Mouse (Mus musculus): ENCODE data around the gene Ptch1. TPM values are rescaled to one million over a fixed set of nuclear protein-coding genes. Genes with fewer than 3 reads are reported as not detected.

Gene Ptch1
- total and polyA plus RNA-seq, 2 experiments from 2014 or later, result 7.9 to 27.8 TPM

GRCm38 (mm10) chr13:63534981-63535380, 38.4 kb downstream of the Ptch1 start:
- no peak overlapping the region for H3K9ac ChIP-seq (replicated peaks; ENCODE audit: low read length, poor library complexity, severe bottlenecking)
- no peak overlapping the region for H3K4me3 ChIP-seq (ENCODE audit: low read depth, low read length)
- no peak overlapping the region for H3K27ac ChIP-seq (ENCODE audit: low read depth, low read length)
- DNase-seq (ENCODE audit: low spot score) (no peak), ATAC-seq (ENCODE audit: low FRiP score) (no peak)
- H3K27me3 ChIP-seq (ENCODE audit: insufficient read depth, low read length), result no peaks in the 10 kb centered on the region
- H3K4me1 ChIP-seq (ENCODE audit: insufficient read depth, low read length), result no peaks in the 10 kb centered on the region
- WGBS, result 88% methylated on average over 4 of the region's 4 CpGs
- H3K4me2 ChIP-seq (ENCODE audit: low read depth, low read length, poor library complexity, severe bottlenecking), result no peak overlapping the region
- H3K9me3 ChIP-seq (ENCODE audit: low read length), result no peaks in the 10 kb centered on the region
- no peak for TF ChIP-seq CTCF (IDR thresholded peaks at IDR 0.05)
- peaks cover 76% of the 10 kb centered on the region for H3K36me3 ChIP-seq (ENCODE audit: insufficient read depth, low read length)

GRCm38 (mm10) chr13:63530857-63531256, 42.5 kb downstream of the Ptch1 start:
- Histone ChIP-seq H3K27me3 (ENCODE audit: insufficient read depth, low read length) (no peaks in the 10 kb centered on the region), H3K4me3 (ENCODE audit: low read depth, low read length) (no peak overlapping the region), H3K9ac (replicated peaks; ENCODE audit: low read length, poor library complexity, severe bottlenecking) (no peak overlapping the region), H3K4me1 (ENCODE audit: insufficient read depth, low read length) (no peaks in the 10 kb centered on the region), H3K36me3 (ENCODE audit: insufficient read depth, low read length) (peaks cover 59% of the 10 kb centered on the region), H3K4me2 (ENCODE audit: low read depth, low read length, poor library complexity, severe bottlenecking) (no peak overlapping the region), H3K9me3 (ENCODE audit: low read length) (no peaks in the 10 kb centered on the region), H3K27ac (ENCODE audit: low read depth, low read length) (no peak overlapping the region)
- no peak for ATAC-seq (ENCODE audit: low FRiP score)
- DNase-seq (ENCODE audit: low spot score), result no peak
- 78% methylated on average over 9 of the region's 9 CpGs for WGBS
- no peak for TF ChIP-seq CTCF (IDR thresholded peaks at IDR 0.05)

- ATAC-seq (ENCODE audit: low FRiP score) (no peak), DNase-seq (ENCODE audit: low spot score) (no peak)
- 44% methylated on average over 3 of the region's 3 CpGs for WGBS
- no peak overlapping the region for H3K4me3 ChIP-seq (ENCODE audit: low read depth, low read length)
- H3K27me3 ChIP-seq (ENCODE audit: insufficient read depth, low read length), result no peaks in the 10 kb centered on the region
- TF ChIP-seq CTCF (IDR thresholded peaks at IDR 0.05), result no peak
- H3K4me2 ChIP-seq (ENCODE audit: low read depth, low read length, poor library complexity, severe bottlenecking), result no peak overlapping the region
- no peaks in the 10 kb centered on the region for H3K4me1 ChIP-seq (ENCODE audit: insufficient read depth, low read length)
- H3K27ac ChIP-seq (ENCODE audit: low read depth, low read length), result no peak overlapping the region
- H3K36me3 ChIP-seq (ENCODE audit: insufficient read depth, low read length), result peaks cover 54% of the 10 kb centered on the region
- no peak overlapping the region for H3K9ac ChIP-seq (replicated peaks; ENCODE audit: low read length, poor library complexity, severe bottlenecking)
- no peaks in the 10 kb centered on the region for H3K9me3 ChIP-seq (ENCODE audit: low read length)
Measured at GRCm38 (mm10) chr13:63530371-63530764, 43.0 kb downstream of the Ptch1 start.

GRCm38 (mm10) chr13:63529602-63530370, 43.6 kb downstream of the Ptch1 start:
- Histone ChIP-seq H3K9ac (replicated peaks; ENCODE audit: low read length, poor library complexity, severe bottlenecking) (no peak overlapping the region), H3K27me3 (ENCODE audit: insufficient read depth, low read length) (no peaks in the 10 kb centered on the region), H3K4me3 (ENCODE audit: low read depth, low read length) (no peak overlapping the region), H3K9me3 (ENCODE audit: low read length) (no peaks in the 10 kb centered on the region), H3K4me2 (ENCODE audit: low read depth, low read length, poor library complexity, severe bottlenecking) (no peak overlapping the region), H3K36me3 (ENCODE audit: insufficient read depth, low read length) (peaks cover 54% of the 10 kb centered on the region), H3K4me1 (ENCODE audit: insufficient read depth, low read length) (no peaks in the 10 kb centered on the region), H3K27ac (ENCODE audit: low read depth, low read length) (no peak overlapping the region)
- DNase-seq (ENCODE audit: low spot score) (no peak), ATAC-seq (ENCODE audit: low FRiP score) (no peak)
- TF ChIP-seq CTCF (IDR thresholded peaks at IDR 0.05), result no peak
- 54% methylated on average over 3 of the region's 3 CpGs for WGBS

- no peaks in the 10 kb centered on the region for H3K27me3 ChIP-seq (ENCODE audit: insufficient read depth, low read length)
- H3K4me1 ChIP-seq (ENCODE audit: insufficient read depth, low read length), result no peaks in the 10 kb centered on the region
- H3K9ac ChIP-seq (replicated peaks; ENCODE audit: low read length, poor library complexity, severe bottlenecking), result no peak overlapping the region
- ATAC-seq (ENCODE audit: low FRiP score) (no peak), DNase-seq (ENCODE audit: low spot score) (no peak)
- peaks cover 59% of the 10 kb centered on the region for H3K36me3 ChIP-seq (ENCODE audit: insufficient read depth, low read length)
- H3K4me3 ChIP-seq (ENCODE audit: low read depth, low read length), result no peak overlapping the region
- no peak overlapping the region for H3K27ac ChIP-seq (ENCODE audit: low read depth, low read length)
- TF ChIP-seq CTCF (IDR thresholded peaks at IDR 0.05), result no peak
- no peaks in the 10 kb centered on the region for H3K9me3 ChIP-seq (ENCODE audit: low read length)
- WGBS, result 13% methylated on average over 2 of the region's 2 CpGs
- H3K4me2 ChIP-seq (ENCODE audit: low read depth, low read length, poor library complexity, severe bottlenecking), result no peak overlapping the region
Measured at GRCm38 (mm10) chr13:63528852-63529251, 44.5 kb downstream of the Ptch1 start.

GRCm38 (mm10) chr13:63528164-63528675, 45.2 kb downstream of the Ptch1 start:
- no peak for TF ChIP-seq CTCF (IDR thresholded peaks at IDR 0.05)
- Histone ChIP-seq H3K4me1 (ENCODE audit: insufficient read depth, low read length) (no peaks in the 10 kb centered on the region), H3K27me3 (ENCODE audit: insufficient read depth, low read length) (no peaks in the 10 kb centered on the region), H3K36me3 (ENCODE audit: insufficient read depth, low read length) (peaks cover 53% of the 10 kb centered on the region), H3K9me3 (ENCODE audit: low read length) (no peaks in the 10 kb centered on the region), H3K4me2 (ENCODE audit: low read depth, low read length, poor library complexity, severe bottlenecking) (no peak overlapping the region), H3K4me3 (ENCODE audit: low read depth, low read length) (no peak overlapping the region), H3K9ac (replicated peaks; ENCODE audit: low read length, poor library complexity, severe bottlenecking) (no peak overlapping the region), H3K27ac (ENCODE audit: low read depth, low read length) (no peak overlapping the region)
- DNase-seq (ENCODE audit: low spot score), result peak; percentile 58
- WGBS, result 7% methylated on average over 5 of the region's 5 CpGs
- peak; percentile 36 for ATAC-seq (ENCODE audit: low FRiP score)
